Mouse (Mus musculus) layer of hippocampus, postnatal 25 days (tissue): ENCODE measurements at regions not wholly inside any gene's neighbourhood (a gene's known extent, or its start where the extent isn't known, plus 50 kb on each side); places are given as distances from the start of the nearest gene placed in this dataset.

Experiments used
- DNase-seq, 2 experiments: peaks; one replicate each; pipeline ENCODE4 v3.0.0; 2022; ENCODE audit warnings: mixed read lengths in 2 of 2, low spot score in 1 of 2; ENCODE audit errors: extremely low spot score in 1 of 2

GRCm38 (mm10) chr4:32074399-32075296, 110.8 kb downstream of the Map3k7 start:
- peak; percentile 28 to 31 for DNase-seq

GRCm38 (mm10) chr4:32076391-32076925, 112.6 kb downstream of the Map3k7 start:
- DNase-seq: no peak

- DNase-seq: no peak
These were observed 119.6 kb downstream of the Map3k7 start for GRCm38 (mm10) chr4:32083456-32083855.

GRCm38 (mm10) chr4:32084250-32084869, 120.5 kb downstream of the Map3k7 start:
- no peak for DNase-seq

GRCm38 (mm10) chr4:32085040-32085439, 121.1 kb downstream of the Map3k7 start:
- no peak for DNase-seq

- no peak for DNase-seq
These were observed 127.2 kb downstream of the Map3k7 start for GRCm38 (mm10) chr4:32091086-32091485.

GRCm38 (mm10) chr4:32092320-32093041, 128.6 kb downstream of the Map3k7 start:
- no peak for DNase-seq

- DNase-seq: no peak
These were observed 134.3 kb downstream of the Map3k7 start for GRCm38 (mm10) chr4:32098233-32098632.

- DNase-seq: no peak
These were observed 137.1 kb downstream of the Map3k7 start for GRCm38 (mm10) chr4:32101002-32101401.

GRCm38 (mm10) chr4:32106664-32107171, 131.9 kb upstream of the Bach2 start:
- peak in 1 of 2 experiments; percentile 7 for DNase-seq

- no peak for DNase-seq
These were observed 116.3 kb upstream of the Bach2 start for GRCm38 (mm10) chr4:32122320-32122719.

GRCm38 (mm10) chr4:32126828-32127227, 111.8 kb upstream of the Bach2 start:
- no peak for DNase-seq

- no peak for DNase-seq
These were observed 108.0 kb upstream of the Bach2 start for GRCm38 (mm10) chr4:32130594-32130993.

GRCm38 (mm10) chr4:32131819-32132218, 106.8 kb upstream of the Bach2 start:
- no peak for DNase-seq

GRCm38 (mm10) chr4:32136151-32136550, 102.5 kb upstream of the Bach2 start:
- no peak for DNase-seq

- DNase-seq: no peak
These were observed 101.4 kb upstream of the Bach2 start for GRCm38 (mm10) chr4:32137243-32137642.

GRCm38 (mm10) chr4:32137966-32138365, 100.6 kb upstream of the Bach2 start:
- no peak for DNase-seq

- no peak for DNase-seq
These were observed 99.0 kb upstream of the Bach2 start for GRCm38 (mm10) chr4:32139586-32139985.

- DNase-seq: no peak
These were observed 98.5 kb upstream of the Bach2 start for GRCm38 (mm10) chr4:32140068-32140467.

- no peak for DNase-seq
These were observed 96.4 kb upstream of the Bach2 start for GRCm38 (mm10) chr4:32142198-32142597.

- DNase-seq: no peak
These were observed 91.5 kb upstream of the Bach2 start for GRCm38 (mm10) chr4:32147146-32147545.
